Mouse (Mus musculus): Measurements from ENCODE around the gene Tmem129.

Gene Tmem129

GRCm38 (mm10) chr5:33657787-33658663 is at the start of gene Tmem129, which contains the start of gene Tacc3:
Gene Tmem129 (minus strand): TSS chr5:33658416.
Gene Tacc3 (plus strand): TSS chr5:33658128.
- peak; percentile 99 for DNase-seq (ENCODE audit: low spot score)

- no peak for DNase-seq (ENCODE audit: low spot score)
These were observed 48.9 kb upstream of the Tmem129 start for GRCm38 (mm10) chr5:33707163-33707562.

GRCm38 (mm10) chr5:33706350-33706629 is 48.1 kb upstream of the Tmem129 start:
- no peak for DNase-seq (ENCODE audit: low spot score)

- no peak for DNase-seq (ENCODE audit: low spot score)
These were observed 47.6 kb upstream of the Tmem129 start for GRCm38 (mm10) chr5:33705612-33706349.

- peak; percentile 48 for DNase-seq (ENCODE audit: low spot score)
These were observed 46.9 kb upstream of the Tmem129 start for GRCm38 (mm10) chr5:33704945-33705611.

- DNase-seq (ENCODE audit: low spot score): no peak
These were observed 45.8 kb upstream of the Tmem129 start for GRCm38 (mm10) chr5:33703999-33704398.

- DNase-seq (ENCODE audit: low spot score): no peak
These were observed 43.6 kb upstream of the Tmem129 start for GRCm38 (mm10) chr5:33701832-33702231.

- DNase-seq (ENCODE audit: low spot score): no peak
These were observed 41.8 kb upstream of the Tmem129 start for GRCm38 (mm10) chr5:33700010-33700409.

GRCm38 (mm10) chr5:33698669-33699068 is 40.5 kb upstream of the Tmem129 start:
- no peak for DNase-seq (ENCODE audit: low spot score)

- no peak for DNase-seq (ENCODE audit: low spot score)
These were observed 39.8 kb upstream of the Tmem129 start for GRCm38 (mm10) chr5:33697947-33698512.

GRCm38 (mm10) chr5:33697534-33697933 is 39.3 kb upstream of the Tmem129 start:
- DNase-seq (ENCODE audit: low spot score): no peak

- no peak for DNase-seq (ENCODE audit: low spot score)
These were observed 38.2 kb upstream of the Tmem129 start for GRCm38 (mm10) chr5:33696430-33696829.

- DNase-seq (ENCODE audit: low spot score): peak; percentile 69
These were observed 37.5 kb upstream of the Tmem129 start for GRCm38 (mm10) chr5:33695718-33696121.

- peak; percentile 83 for DNase-seq (ENCODE audit: low spot score)
These were observed 36.9 kb upstream of the Tmem129 start for GRCm38 (mm10) chr5:33694848-33695717.

- DNase-seq (ENCODE audit: low spot score): no peak
These were observed 36.2 kb upstream of the Tmem129 start for GRCm38 (mm10) chr5:33694461-33694847.

GRCm38 (mm10) chr5:33692393-33692792 is 34.2 kb upstream of the Tmem129 start:
- DNase-seq (ENCODE audit: low spot score): peak; percentile 47

GRCm38 (mm10) chr5:33689852-33690645 is 31.8 kb upstream of the Tmem129 start:
- DNase-seq (ENCODE audit: low spot score): no peak

- no peak for DNase-seq (ENCODE audit: low spot score)
These were observed 31.1 kb upstream of the Tmem129 start for GRCm38 (mm10) chr5:33689221-33689844.

GRCm38 (mm10) chr5:33688278-33689220 is 30.3 kb upstream of the Tmem129 start:
- no peak for DNase-seq (ENCODE audit: low spot score)

Data from yolk sac, embryonic 10.5 days (tissue).